Mouse (Mus musculus) MEL (cell line): ENCODE measurements around the gene Hint2.

Experiments used
- CHD1 ChIP-seq: IDR thresholded peaks from 2 replicates; pipeline ENCODE4 v1.6.1; 2012; ENCODE audit warnings: low read depth, mild to moderate bottlenecking, inconsistent platforms, low read length, improper control_type of control experiment
- CTCF ChIP-seq, 3 experiments: IDR thresholded peaks in 2 of 3; conservative IDR thresholded peaks in 1 of 3; 2 replicates each; pipeline ENCODE4 v1.5.1; 2011 to 2012; ENCODE audit warnings: low read length in 3 of 3, low read depth in 2 of 3, mild to moderate bottlenecking in 2 of 3, improper control_type of control experiment in 1 of 3, inconsistent platforms in 1 of 3, mixed read lengths in 1 of 3, moderate library complexity in 1 of 3; ENCODE audit not compliant: control insufficient read depth in 1 of 3, insufficient read depth in 1 of 3, poor library complexity in 1 of 3, severe bottlenecking in 1 of 3
- NRF1 ChIP-seq: IDR thresholded peaks from 2 replicates; pipeline ENCODE4 v1.6.1; 2014; ENCODE audit warnings: low read depth, mild to moderate bottlenecking, inconsistent platforms, low read length, improper control_type of control experiment, moderate library complexity; ENCODE audit not compliant: poor library complexity, insufficient read depth, severe bottlenecking
- ZC3H11A ChIP-seq: IDR thresholded peaks from 2 replicates; pipeline ENCODE4 v1.6.1; 2012; ENCODE audit warnings: low read depth, mild to moderate bottlenecking, inconsistent platforms, low read length, improper control_type of control experiment

DNA sequence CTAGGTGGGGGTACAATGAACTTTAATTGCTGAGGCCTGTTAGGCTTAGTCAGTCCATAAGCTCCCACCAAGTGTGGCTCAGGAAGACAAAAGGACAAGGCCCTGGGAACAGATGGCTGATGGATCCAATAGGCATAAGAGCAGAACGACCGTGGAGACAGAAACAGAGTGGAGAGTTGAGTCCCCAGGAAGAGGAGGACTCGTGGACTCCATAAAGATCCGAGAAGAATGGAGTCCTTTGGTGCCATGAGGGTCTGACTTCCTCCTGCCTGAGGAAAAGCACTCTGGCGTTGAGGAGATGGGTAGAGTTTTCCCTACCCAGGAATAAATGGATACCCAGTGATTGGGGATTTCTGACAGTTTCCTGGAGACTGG lies 25.6 kb downstream of the Hint2 start:
- no peak for TF ChIP-seq CHD1
- TF ChIP-seq NRF1 = no peak
- TF ChIP-seq CTCF (IDR thresholded peaks at IDR 0.05 in 2 of 3, conservative IDR thresholded peaks at IDR 0.05 in 1 of 3; ENCODE audit: control insufficient read depth in 1 of 3, insufficient read depth in 1 of 3, low read depth in 2 of 3, low read length in 3 of 3, poor library complexity in 1 of 3, severe bottlenecking in 1 of 3) = no peak
- no peak for TF ChIP-seq ZC3H11A
